Mouse (Mus musculus) kidney, embryonic 16.5 days (tissue): ENCODE results near the gene Cela3b. TPM values are rescaled to one million over a fixed set of nuclear protein-coding genes. Genes with fewer than 3 reads are reported as not detected.

Experiments used
- ATAC-seq: fragments of 200-750 bp; cut with Nextera tagmentation; 2 replicates; pipeline ENCODE4 v1.8.0; 2017; ENCODE audit warnings: moderate TSS enrichment; ENCODE audit not compliant: low FRiP score, low TSS enrichment
- H3K27ac ChIP-seq: fragments of 300-500 bp; sonication (generic); 2 replicates; pipeline ENCODE4 v1.5.1; 2014; ENCODE audit warnings: low read length
- H3K27me3 ChIP-seq: fragments of 300-500 bp; sonication (generic); 2 replicates; pipeline ENCODE4 v1.6.1; 2014; ENCODE audit warnings: low read length, control low read depth, mixed read lengths; ENCODE audit not compliant: insufficient read depth
- H3K36me3 ChIP-seq: fragments of 300-500 bp; sonication (generic); 2 replicates; pipeline ENCODE4 v1.6.1; 2014; ENCODE audit warnings: low read length, control low read depth, mixed read lengths; ENCODE audit not compliant: insufficient read depth
- H3K4me1 ChIP-seq: fragments of 300-500 bp; sonication (generic); 2 replicates; pipeline ENCODE4 v1.6.1; 2014; ENCODE audit warnings: low read length, control low read depth, mixed read lengths; ENCODE audit not compliant: insufficient read depth
- H3K4me2 ChIP-seq: fragments of 300-500 bp; sonication (generic); replicated peaks from 2 replicates; pipeline ENCODE4 v1.6.1; 2014; ENCODE audit warnings: low read depth, low read length
- H3K4me3 ChIP-seq: fragments of 300-500 bp; sonication (generic); 2 replicates; pipeline ENCODE4 v1.5.1; 2014; ENCODE audit warnings: mild to moderate bottlenecking, low read length
- H3K9ac ChIP-seq: fragments of 300-500 bp; sonication (generic); replicated peaks from 2 replicates; pipeline ENCODE4 v1.6.1; 2014; ENCODE audit warnings: low read length
- H3K9me3 ChIP-seq: fragments of 300-500 bp; sonication (generic); 2 replicates; pipeline ENCODE4 v1.6.1; 2016; ENCODE audit warnings: low read length, control low read depth
- WGBS: fragments of 180-500 bp; shearing (Covaris S2); extraction: QIAGEN DNeasy Blood & Tissue Kit; methylation state at CpG from one replicate; pipeline ENCODE4 v1.1.7; 2014; 5-methylcytosine and 5-hydroxymethylcytosine counted together
- polyA plus RNA-seq: library from polyadenylated mRNA; unstranded; fragments of >200 nt; fragmentation: Nextera tagmentation; extraction: Ambion mirVana; gene quantifications from 2 replicates; pipeline ENCODE4 v1.2.1, GENCODE M21; 2015

Gene Cela3b
- polyA plus RNA-seq, 1 experiment from 2014 or later: not detected

DNA sequence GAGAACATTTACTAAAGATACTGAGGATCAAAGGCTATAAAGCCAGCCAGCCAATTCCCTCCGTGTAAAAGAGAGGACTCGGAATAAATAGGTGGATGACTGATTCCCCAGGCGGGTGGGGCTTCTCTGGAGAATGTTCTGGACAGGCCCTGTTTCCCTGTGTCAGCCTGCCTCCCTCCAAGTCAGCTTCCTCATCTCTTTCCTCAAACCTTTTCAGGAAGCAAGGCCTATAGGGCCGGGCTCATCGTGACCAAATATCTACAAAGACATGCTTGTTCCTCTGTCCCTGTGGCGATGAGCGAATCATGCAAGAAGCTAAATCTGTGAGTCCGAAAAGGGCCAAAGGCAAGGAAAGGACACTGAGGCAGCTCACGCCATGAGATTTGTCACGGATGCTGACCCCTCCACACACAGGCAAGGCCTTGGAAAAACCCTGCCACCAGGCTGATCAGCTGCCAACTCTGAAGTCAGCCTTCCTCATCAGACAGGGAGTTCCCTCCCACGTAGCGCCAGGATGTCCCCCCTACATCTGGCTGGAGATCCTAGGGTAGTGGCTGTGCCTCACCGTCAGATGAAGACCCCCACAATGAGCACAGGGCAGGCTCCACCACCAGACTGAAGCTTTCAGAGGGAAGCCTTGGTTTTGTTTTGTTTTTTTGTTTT, 34.9 kb upstream of the Cela3b start:
- ATAC-seq: no peak
- Histone ChIP-seq H3K36me3 (no peaks in the 10 kb centered on the region), H3K9ac (peak overlapping the region; percentile 45), H3K4me3 (no peak overlapping the region), H3K4me2 (no peak overlapping the region), H3K27me3 (no peaks in the 10 kb centered on the region), H3K4me1 (peaks cover 38% of the 10 kb centered on the region), H3K27ac (peak overlapping the region; percentile 61; the same call in 1 of the 2 replicates), H3K9me3 (no peaks in the 10 kb centered on the region)
- 58% methylated on average over 13 of the region's 13 CpGs for WGBS

DNA sequence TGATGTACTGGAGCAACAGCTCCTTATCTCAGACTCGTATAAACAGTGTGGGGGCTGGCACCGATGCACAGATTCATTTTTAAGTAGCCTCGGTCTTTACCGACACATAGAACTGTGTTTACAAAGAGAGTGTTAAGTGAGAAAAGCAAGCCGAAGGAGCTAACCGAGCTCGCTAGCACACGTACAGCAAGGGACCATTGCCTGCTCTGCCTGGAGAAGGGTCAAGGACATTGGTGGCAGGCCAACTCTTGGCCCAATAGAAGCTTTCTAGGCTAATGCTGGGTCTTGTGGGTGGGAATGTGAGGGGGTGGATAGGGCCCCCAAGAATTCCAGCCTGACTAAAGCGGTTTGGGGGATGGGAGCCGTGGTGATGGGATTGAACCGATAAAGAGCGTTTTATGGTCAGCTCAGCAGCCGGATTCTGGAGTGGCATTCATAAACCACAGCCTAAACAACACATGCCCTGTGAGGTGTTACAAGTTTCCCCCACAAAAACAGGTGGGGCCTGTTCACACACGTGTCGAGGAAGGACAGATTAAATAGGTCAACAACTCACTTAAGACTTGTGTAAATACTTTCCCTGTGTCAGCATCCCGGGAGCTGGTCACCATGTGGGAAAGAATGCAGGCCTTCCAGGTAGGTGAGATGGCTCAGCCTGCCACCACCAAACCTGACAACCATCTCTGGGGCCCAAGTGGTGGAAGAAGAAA, 31.8 kb upstream of the Cela3b start:
- Histone ChIP-seq H3K27me3 (no peaks in the 10 kb centered on the region), H3K36me3 (no peaks in the 10 kb centered on the region), H3K9ac (no peak overlapping the region), H3K4me1 (peaks cover 20% of the 10 kb centered on the region), H3K4me3 (no peak overlapping the region), H3K9me3 (no peaks in the 10 kb centered on the region), H3K4me2 (no peak overlapping the region), H3K27ac (no peak overlapping the region)
- whole genome bisulfite sequencing: 71% methylated on average over 16 of the region's 16 CpGs
- no peak for ATAC-seq

DNA sequence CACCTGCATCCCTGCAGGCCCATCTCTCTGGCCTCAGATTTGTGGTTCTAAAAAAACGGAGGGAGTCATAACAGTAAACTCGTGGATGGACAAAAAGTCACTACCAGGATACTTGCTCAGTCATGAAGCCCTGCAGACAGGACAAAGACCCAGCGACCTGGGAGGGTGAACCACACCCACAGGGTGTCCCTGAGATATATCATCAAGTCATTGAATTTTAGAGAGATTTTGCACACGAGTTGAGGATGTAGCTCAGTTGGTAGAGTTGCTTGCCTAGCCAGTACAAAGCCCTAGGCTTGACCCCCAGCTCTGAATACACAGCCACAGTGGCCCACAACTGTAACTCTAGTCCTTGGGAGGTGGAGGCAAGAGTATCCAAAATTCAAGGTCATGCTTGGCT, 30.9 kb upstream of the Cela3b start:
- peak overlapping the region; percentile 59 for H3K27ac ChIP-seq
- no peaks in the 10 kb centered on the region for H3K27me3 ChIP-seq
- H3K4me2 ChIP-seq: no peak overlapping the region
- H3K36me3 ChIP-seq: no peaks in the 10 kb centered on the region
- H3K9ac ChIP-seq: no peak overlapping the region
- H3K9me3 ChIP-seq: no peaks in the 10 kb centered on the region
- no peak overlapping the region for H3K4me3 ChIP-seq
- ATAC-seq: no peak
- peaks cover 20% of the 10 kb centered on the region for H3K4me1 ChIP-seq
- 68% methylated on average over 4 of the region's 4 CpGs for WGBS

DNA sequence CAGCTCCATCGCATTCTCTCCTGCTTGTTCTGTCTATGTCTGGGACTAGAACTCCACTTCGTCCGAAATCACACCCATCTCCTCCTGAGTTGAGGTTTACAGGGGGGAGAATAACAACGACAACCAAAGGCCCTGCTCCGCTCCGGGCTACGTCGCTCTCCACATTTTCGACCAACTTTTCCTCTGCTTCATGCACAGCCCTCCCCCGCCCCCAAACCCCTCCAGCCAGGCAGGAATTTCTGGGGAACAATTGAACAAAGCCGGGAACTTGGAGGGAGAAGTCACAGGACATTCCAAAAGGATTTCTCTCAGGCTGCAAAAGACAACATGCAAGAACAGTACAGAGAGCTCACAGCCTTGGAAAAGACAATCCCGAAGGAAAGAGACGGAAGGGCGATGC, 30.3 kb upstream of the Cela3b start:
- H3K4me2 ChIP-seq: no peak overlapping the region
- ATAC-seq: no peak
- H3K4me1 ChIP-seq: peaks cover 20% of the 10 kb centered on the region
- no peak overlapping the region for H3K4me3 ChIP-seq
- WGBS: 59% methylated on average over 14 of the region's 14 CpGs
- no peaks in the 10 kb centered on the region for H3K36me3 ChIP-seq
- peak overlapping the region; percentile 59 for H3K27ac ChIP-seq
- no peak overlapping the region for H3K9ac ChIP-seq
- no peaks in the 10 kb centered on the region for H3K9me3 ChIP-seq
- no peaks in the 10 kb centered on the region for H3K27me3 ChIP-seq

DNA sequence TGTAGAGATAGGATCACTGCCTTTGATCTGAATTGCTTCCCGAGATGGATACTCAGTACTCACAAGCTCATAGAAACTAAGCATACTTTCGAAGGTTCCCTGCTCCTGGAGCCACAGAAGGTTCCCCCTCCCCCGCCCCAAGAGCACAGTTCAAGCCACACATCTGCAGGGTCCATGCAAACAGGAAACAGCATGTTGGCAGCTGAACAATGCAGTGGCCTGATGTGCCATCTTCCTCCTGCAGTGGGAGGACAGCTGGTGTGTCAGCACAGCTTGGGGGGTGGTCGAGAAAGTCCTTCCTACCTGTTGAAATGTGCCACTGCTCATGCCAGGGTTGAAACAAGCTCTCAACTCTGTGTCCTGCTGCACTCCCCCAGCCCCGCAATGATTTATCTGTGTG, 28.5 kb upstream of the Cela3b start:
- no peak for ATAC-seq
- WGBS: 54% methylated on average over 5 of the region's 5 CpGs

DNA sequence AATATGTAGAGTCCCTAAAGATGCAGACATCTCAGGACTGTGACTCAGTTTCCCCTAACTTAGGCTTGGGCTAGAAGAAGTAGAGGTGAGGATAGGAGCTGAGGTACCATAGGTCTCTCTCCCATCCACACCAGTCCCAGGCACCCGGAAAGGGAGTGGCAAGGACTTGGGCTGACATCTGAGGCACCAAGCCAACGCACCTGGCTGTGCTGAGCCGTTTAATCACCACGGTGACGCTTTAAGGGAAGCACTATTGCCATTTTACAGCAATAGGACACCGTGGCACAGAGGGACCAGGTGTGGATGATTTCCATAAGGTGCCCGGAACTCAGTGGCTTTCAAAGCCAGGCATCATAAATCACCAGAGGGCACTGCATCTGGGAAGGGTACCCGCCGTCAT, 28.0 kb upstream of the Cela3b start:
- Histone ChIP-seq H3K4me1 (peaks cover 12% of the 10 kb centered on the region; the same call in 1 of the 2 replicates), H3K4me3 (no peak overlapping the region), H3K4me2 (no peak overlapping the region), H3K36me3 (no peaks in the 10 kb centered on the region), H3K9ac (no peak overlapping the region), H3K9me3 (no peaks in the 10 kb centered on the region), H3K27me3 (no peaks in the 10 kb centered on the region), H3K27ac (no peak overlapping the region)
- ATAC-seq: no peak
- WGBS: 65% methylated on average over 9 of the region's 9 CpGs

More for the DNA sequence above, 28.5 kb upstream of the Cela3b start:
- H3K4me1 ChIP-seq: peaks cover 11% of the 10 kb centered on the region; the same call in 1 of the 2 replicates
- H3K9me3 ChIP-seq: no peaks in the 10 kb centered on the region
- H3K4me2 ChIP-seq: no peak overlapping the region
- H3K9ac ChIP-seq: no peak overlapping the region
- no peaks in the 10 kb centered on the region for H3K27me3 ChIP-seq
- no peak overlapping the region for H3K4me3 ChIP-seq
- no peak overlapping the region for H3K27ac ChIP-seq
- H3K36me3 ChIP-seq: no peaks in the 10 kb centered on the region

DNA sequence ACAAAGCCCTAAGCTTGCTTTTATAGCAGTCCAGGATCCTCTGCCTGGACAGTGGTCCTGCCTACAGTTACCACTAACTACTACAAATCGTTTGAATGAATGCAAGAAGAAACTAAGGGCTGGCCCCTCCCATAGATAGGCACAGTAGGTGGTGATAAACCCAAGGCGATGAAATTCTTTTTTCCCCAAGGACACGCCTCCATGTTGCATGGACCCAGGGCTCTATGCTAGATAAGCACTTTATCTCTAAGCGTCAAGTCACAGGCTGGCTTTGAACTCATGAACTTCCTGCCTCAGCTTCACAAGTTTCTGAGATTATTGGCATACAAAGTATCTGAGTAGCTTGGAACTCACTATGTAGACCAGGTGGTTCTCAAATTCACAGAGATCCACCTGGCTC, 27.0 kb upstream of the Cela3b start:
- 83% methylated on average over 4 of the region's 4 CpGs for WGBS
- H3K36me3 ChIP-seq: no peaks in the 10 kb centered on the region

DNA sequence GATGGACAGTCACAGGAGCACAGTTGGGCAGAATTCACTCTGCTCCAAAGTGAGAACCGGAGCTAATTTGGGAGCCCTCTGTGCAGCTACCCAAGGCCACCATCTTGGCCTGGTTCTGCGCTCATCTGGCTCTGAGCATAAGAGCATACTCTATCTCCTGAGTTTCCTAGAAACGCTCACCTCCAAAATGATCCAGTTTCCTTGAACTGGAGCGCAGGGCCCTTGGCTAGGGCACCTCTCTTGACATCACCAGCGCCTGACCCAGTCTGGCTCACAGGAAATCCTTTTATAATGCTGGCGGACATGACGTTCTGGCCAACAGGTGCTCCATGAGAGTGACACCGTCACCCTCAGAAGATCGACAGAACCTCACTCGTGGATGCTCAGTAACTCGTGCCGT, 26.2 kb upstream of the Cela3b start:
- Histone ChIP-seq H3K36me3 (no peaks in the 10 kb centered on the region), H3K9ac (no peak overlapping the region), H3K4me2 (no peak overlapping the region), H3K9me3 (no peaks in the 10 kb centered on the region), H3K4me3 (no peak overlapping the region), H3K27me3 (no peaks in the 10 kb centered on the region), H3K27ac (no peak overlapping the region), H3K4me1 (peaks cover 18% of the 10 kb centered on the region; the same call in 1 of the 2 replicates)
- 78% methylated on average over 12 of the region's 12 CpGs for WGBS
- ATAC-seq: no peak

More for the DNA sequence above, 27.0 kb upstream of the Cela3b start:
- no peak overlapping the region for H3K4me2 ChIP-seq
- no peaks in the 10 kb centered on the region for H3K27me3 ChIP-seq
- H3K9me3 ChIP-seq: no peaks in the 10 kb centered on the region
- no peak overlapping the region for H3K4me3 ChIP-seq
- peaks cover 18% of the 10 kb centered on the region; the same call in 1 of the 2 replicates for H3K4me1 ChIP-seq
- H3K9ac ChIP-seq: no peak overlapping the region
- ATAC-seq: no peak
- no peak overlapping the region for H3K27ac ChIP-seq

DNA sequence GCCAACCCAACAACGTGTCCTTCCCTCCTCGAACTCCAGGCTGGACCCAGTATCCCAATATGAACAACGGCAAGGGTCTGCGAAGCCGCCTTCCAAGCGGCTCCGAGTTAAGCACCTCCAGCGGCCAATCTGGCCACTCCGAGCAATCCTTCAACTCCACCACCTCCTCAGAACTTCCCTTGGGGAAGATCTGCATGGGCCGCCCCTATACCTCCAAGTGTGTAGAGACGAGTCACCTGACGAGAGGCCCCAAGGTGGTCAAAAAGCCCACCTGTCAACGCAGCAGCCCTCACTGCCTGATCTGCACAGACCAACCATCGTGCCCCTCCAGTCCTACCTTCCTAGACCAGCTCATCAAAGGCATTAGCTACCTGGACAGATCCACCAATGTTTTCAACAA, 24.2 kb upstream of the Cela3b start:
- WGBS: 90% methylated on average over 14 of the region's 14 CpGs
- Histone ChIP-seq H3K4me2 (no peak overlapping the region), H3K4me3 (no peak overlapping the region), H3K9ac (no peak overlapping the region), H3K27ac (no peak overlapping the region), H3K4me1 (peaks cover 10% of the 10 kb centered on the region; the same call in 1 of the 2 replicates), H3K9me3 (no peaks in the 10 kb centered on the region), H3K36me3 (no peaks in the 10 kb centered on the region), H3K27me3 (no peaks in the 10 kb centered on the region)
- ATAC-seq: no peak

DNA sequence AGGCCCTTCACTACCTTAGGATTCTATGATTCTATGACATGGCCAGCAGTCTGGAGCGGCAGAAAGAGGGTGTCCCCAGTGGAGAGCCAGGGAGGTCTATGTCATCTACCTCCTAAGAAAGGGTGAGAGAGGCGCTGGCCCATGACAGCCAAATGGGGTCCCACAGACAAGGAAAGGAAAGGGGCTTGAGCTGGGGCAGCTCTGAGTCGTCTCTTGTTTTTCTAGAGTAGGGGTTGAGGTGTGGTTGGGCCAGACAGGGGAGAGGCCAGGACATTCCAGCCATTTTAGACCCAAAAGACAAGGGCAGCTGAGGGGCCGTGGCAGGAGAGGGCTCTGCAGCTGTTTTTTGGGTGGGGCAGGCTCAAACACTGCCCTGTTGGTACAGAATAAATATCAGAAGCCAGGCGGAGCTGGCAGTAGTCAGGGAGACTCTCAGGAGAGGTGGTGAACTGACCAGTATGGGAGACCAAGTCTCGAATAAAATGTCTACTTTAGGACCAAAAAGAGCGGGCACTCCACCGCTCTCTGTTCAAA, 23.0 kb upstream of the Cela3b start, which contains the start of gene 1700013G24Rik:
1700013G24Rik (plus strand) TSS at position 51 of the 534 bp plus-strand sequence.
- WGBS: 73% methylated on average over 8 of the region's 8 CpGs
- H3K4me3 ChIP-seq: no peak within 1 kb of the TSS
- H3K4me2 ChIP-seq: no peak within 1 kb of the TSS
- H3K27me3 ChIP-seq: no peaks in the 10 kb centered on the region
- no peak; the same call in 1 of the 2 replicates for ATAC-seq
- no peak within 1 kb of the TSS for H3K9ac ChIP-seq
- no peaks in the 10 kb centered on the region for H3K9me3 ChIP-seq
- H3K36me3 ChIP-seq: no peaks in the 10 kb centered on the region
- H3K27ac ChIP-seq: no peak within 1 kb of the TSS
- peaks cover 14% of the 10 kb centered on the region for H3K4me1 ChIP-seq
